Mouse (Mus musculus) kidney, adult 2 months (tissue): ENCODE data around the gene Adm.

Source experiments
- CTCF ChIP-seq: fragments of 200-500 bp; conservative IDR thresholded peaks from 2 replicates; pipeline ENCODE4 v1.5.1; 2011; ENCODE audit warnings: low read depth, mild to moderate bottlenecking, control low read depth, low read length, moderate library complexity, mixed read lengths; ENCODE audit not compliant: insufficient read depth, insufficient read length
- POLR2A ChIP-seq: fragments of 200-500 bp; IDR thresholded peaks from one replicate; pipeline ENCODE4 v1.6.1; 2011; ENCODE audit warnings: low read depth, low read length, control low read depth

GRCm38 (mm10) chr7:110655966-110656365, 28.5 kb downstream of the Adm start:
- TF ChIP-seq POLR2A (no peak), CTCF (no peak)
